Mouse (Mus musculus) heart, embryonic 15.5 days (tissue): ENCODE measurements around the gene Tjp2. TPM values are rescaled to one million over a fixed set of nuclear protein-coding genes. Genes with fewer than 3 reads are reported as not detected.
A peak's percentile ranks its signal among the peaks of the same experiment; 100 is the strongest.
"Not testable (repeated sequence)": the region's sequence is repeated elsewhere in the genome, so short reads cannot be mapped to it uniquely, and the experiment has no call there.

Experiments
- ATAC-seq: fragments of 200-750 bp; cut with Nextera tagmentation; replicated peaks from 2 replicates; pipeline ENCODE4 v1.8.0; 2017; ENCODE audit warnings: low read depth, moderate TSS enrichment; ENCODE audit not compliant: insufficient number of reproducible peaks, insufficient read depth, low FRiP score
- H3K27ac ChIP-seq: fragments of 300-500 bp; sonication (generic); 2 replicates; pipeline ENCODE4 v1.5.1; 2015; ENCODE audit warnings: mild to moderate bottlenecking, inconsistent platforms
- H3K27me3 ChIP-seq: fragments of 300-500 bp; sonication (generic); 2 replicates; pipeline ENCODE4 v1.6.1; 2015; ENCODE audit warnings: inconsistent platforms
- H3K36me3 ChIP-seq: fragments of 300-500 bp; sonication (generic); 2 replicates; pipeline ENCODE4 v1.6.1; 2015; ENCODE audit warnings: mild to moderate bottlenecking, inconsistent platforms
- H3K4me1 ChIP-seq: fragments of 300-500 bp; sonication (generic); replicated peaks from 2 replicates; pipeline ENCODE4 v1.6.1; 2015; ENCODE audit warnings: inconsistent platforms
- H3K4me2 ChIP-seq: fragments of 300-500 bp; sonication (generic); 2 replicates; pipeline ENCODE4 v1.6.1; 2015; ENCODE audit warnings: inconsistent platforms, mild to moderate bottlenecking, moderate library complexity
- H3K4me3 ChIP-seq: fragments of 300-500 bp; sonication (generic); 2 replicates; pipeline ENCODE4 v1.5.1; 2015; ENCODE audit warnings: mild to moderate bottlenecking, inconsistent platforms
- H3K9ac ChIP-seq: fragments of 300-500 bp; sonication (generic); 2 replicates; pipeline ENCODE4 v1.6.1; 2015; ENCODE audit warnings: mild to moderate bottlenecking, inconsistent platforms
- H3K9me3 ChIP-seq: fragments of 300-500 bp; sonication (generic); replicated peaks from 2 replicates; pipeline ENCODE4 v1.6.1; 2016; ENCODE audit warnings: inconsistent platforms
- WGBS: fragments of 180-500 bp; shearing (Covaris S2); methylation state at CpG from one replicate; pipeline ENCODE4 v1.1.7; 2015; ENCODE audit warnings: mixed read lengths; 5-methylcytosine and 5-hydroxymethylcytosine counted together
- polyA plus RNA-seq: library from polyadenylated mRNA; unstranded; fragments of >200 nt; fragmentation: Nextera tagmentation; extraction: Ambion mirVana; gene quantifications from 2 replicates; pipeline ENCODE4 v1.2.1, GENCODE M21; 2015

Tjp2 gene
- polyA plus RNA-seq, 1 experiment from 2014 or later, result 21.9 TPM

DNA sequence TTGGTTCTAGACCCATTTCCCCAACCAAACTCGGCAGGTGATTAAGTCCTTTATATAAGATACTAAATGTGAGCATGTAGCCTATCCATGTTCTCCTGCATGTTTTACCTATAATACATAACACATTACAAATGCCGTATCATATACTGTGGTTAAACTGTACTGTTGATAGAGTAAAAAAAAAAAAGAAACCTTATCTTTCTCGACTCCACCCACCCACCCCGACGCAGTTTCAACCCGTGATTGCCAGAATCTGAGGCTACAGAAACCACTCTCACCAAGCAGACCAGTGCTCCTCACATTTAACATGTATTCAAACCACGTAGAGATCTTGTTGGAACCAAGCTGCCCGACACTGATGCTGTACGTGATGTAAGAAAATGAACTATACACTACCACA lies 102.2 kb downstream of the Tjp2 start:
- H3K4me3 ChIP-seq, result no peak overlapping the region
- H3K9ac ChIP-seq, result no peak overlapping the region
- H3K36me3 ChIP-seq, result peaks cover 23% of the 10 kb centered on the region
- no peaks in the 10 kb centered on the region for H3K27me3 ChIP-seq
- no peak overlapping the region for H3K4me2 ChIP-seq
- H3K4me1 ChIP-seq, result peaks cover 7% of the 10 kb centered on the region; the same call in 1 of the 2 replicates
- 80% methylated on average over 9 of the region's 9 CpGs for WGBS
- no peak for ATAC-seq
- no peak overlapping the region for H3K27ac ChIP-seq
- no peaks in the 10 kb centered on the region for H3K9me3 ChIP-seq

DNA sequence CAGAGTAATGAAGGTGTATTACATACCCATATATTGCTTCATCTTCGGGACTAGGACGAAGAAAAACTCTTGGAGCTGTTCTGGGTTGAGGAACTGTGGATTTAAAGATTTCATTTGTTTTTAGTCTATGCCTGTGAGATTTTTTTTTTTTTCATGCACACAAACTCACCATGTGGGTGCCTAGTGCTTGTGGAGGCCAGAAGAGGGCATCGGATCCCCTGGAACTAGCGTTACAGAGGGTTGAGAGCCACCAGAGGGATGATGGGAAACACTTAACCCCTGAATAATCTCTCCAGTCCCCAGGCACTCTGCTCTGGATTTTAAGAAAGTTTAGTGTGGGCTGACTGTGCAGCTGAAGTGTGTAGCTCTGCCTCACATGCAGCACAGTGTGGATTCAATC lies 104.0 kb downstream of the Tjp2 start:
- whole genome bisulfite sequencing, result 72% methylated on average over 4 of the region's 4 CpGs
- ATAC-seq, result no peak
- Histone ChIP-seq H3K4me3 (no peak overlapping the region), H3K27me3 (no peaks in the 10 kb centered on the region), H3K4me1 (peaks cover 7% of the 10 kb centered on the region; the same call in 1 of the 2 replicates), H3K9ac (no peak overlapping the region), H3K36me3 (peaks cover 29% of the 10 kb centered on the region), H3K4me2 (no peak overlapping the region), H3K27ac (no peak overlapping the region), H3K9me3 (no peaks in the 10 kb centered on the region)

DNA sequence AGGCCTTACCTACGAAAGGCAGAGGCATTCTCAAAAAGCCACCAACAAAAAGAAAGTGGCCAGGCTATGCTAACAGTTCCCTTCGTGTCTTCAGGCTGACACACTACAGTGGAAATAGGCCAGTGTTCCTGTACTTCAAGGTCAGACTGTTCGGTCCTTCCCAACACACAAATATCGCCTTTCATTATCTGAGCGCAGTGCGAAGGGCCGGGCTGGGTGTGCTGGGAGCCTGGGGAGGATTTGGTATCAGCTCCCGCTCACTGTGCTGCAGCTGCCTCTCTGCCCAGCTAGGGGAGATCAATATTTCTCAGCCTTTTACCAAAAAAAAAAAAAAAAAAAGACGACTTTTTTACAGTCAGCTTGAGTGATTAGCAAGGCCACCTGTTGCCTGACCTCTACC lies 106.1 kb downstream of the Tjp2 start:
- Histone ChIP-seq H3K9ac (no peak overlapping the region), H3K4me2 (no peak overlapping the region), H3K4me1 (peaks cover 7% of the 10 kb centered on the region; the same call in 1 of the 2 replicates), H3K27me3 (no peaks in the 10 kb centered on the region), H3K36me3 (peaks cover 45% of the 10 kb centered on the region), H3K4me3 (no peak overlapping the region), H3K27ac (peak overlapping the region; percentile 64), H3K9me3 (no peaks in the 10 kb centered on the region)
- 42% methylated on average over 9 of the region's 9 CpGs for WGBS
- no peak for ATAC-seq

DNA sequence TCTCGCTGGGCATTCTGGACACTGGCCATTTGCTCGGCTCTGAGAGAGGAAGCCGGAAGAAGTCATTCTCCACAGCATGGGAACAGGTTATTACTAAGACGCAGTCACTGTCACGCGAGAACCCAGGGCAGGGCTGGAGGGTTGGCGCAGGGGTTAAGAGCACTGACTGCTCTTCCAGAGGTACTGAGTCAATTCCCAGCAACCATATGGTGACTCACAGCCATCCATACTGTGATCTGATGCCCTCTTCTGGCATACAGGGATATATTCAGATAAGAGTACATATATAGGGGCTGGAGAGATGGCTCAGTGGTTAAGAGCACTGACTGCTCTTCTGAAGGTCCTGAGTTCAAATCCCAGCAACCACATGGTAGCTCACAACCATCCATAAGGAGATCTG lies 113.2 kb downstream of the Tjp2 start:
- Histone ChIP-seq H3K9me3 (no peaks in the 10 kb centered on the region), H3K4me2 (no peak overlapping the region), H3K4me3 (no peak overlapping the region), H3K36me3 (peaks cover 75% of the 10 kb centered on the region), H3K9ac (no peak overlapping the region), H3K27ac (no peak overlapping the region), H3K4me1 (peaks cover 4% of the 10 kb centered on the region), H3K27me3 (no peaks in the 10 kb centered on the region)
- 95% methylated on average over 7 of the region's 7 CpGs for WGBS
- ATAC-seq, result no peak

DNA sequence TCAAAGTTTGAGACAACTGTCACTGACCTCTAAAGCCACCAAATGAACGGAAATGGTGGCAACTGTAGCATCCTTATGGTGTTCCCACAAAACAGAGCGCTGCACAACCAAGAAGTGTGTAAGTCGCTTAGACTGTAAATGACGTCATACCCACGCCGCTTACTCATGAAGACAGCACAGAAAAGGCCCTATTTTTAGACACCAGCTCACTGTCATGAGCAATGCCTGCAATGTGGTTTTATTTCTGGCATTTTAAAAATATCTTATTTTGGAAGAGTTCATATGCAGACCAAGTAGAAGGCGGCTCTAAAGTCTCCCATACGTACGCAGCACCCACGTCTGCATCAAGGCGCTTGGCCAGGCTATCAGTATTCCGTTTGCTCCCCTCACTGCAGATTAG lies 117.1 kb downstream of the Tjp2 start:
- H3K4me3 ChIP-seq, result no peak overlapping the region
- no peak overlapping the region for H3K4me2 ChIP-seq
- no peak overlapping the region for H3K27ac ChIP-seq
- H3K9ac ChIP-seq, result no peak overlapping the region
- peak; percentile 58; the same call in 1 of the 2 replicates for ATAC-seq
- H3K4me1 ChIP-seq, result peaks cover 9% of the 10 kb centered on the region
- H3K36me3 ChIP-seq, result peaks cover 50% of the 10 kb centered on the region
- H3K9me3 ChIP-seq, result no peaks in the 10 kb centered on the region
- no peaks in the 10 kb centered on the region for H3K27me3 ChIP-seq
- WGBS, result 51% methylated on average over 12 of the region's 12 CpGs

DNA sequence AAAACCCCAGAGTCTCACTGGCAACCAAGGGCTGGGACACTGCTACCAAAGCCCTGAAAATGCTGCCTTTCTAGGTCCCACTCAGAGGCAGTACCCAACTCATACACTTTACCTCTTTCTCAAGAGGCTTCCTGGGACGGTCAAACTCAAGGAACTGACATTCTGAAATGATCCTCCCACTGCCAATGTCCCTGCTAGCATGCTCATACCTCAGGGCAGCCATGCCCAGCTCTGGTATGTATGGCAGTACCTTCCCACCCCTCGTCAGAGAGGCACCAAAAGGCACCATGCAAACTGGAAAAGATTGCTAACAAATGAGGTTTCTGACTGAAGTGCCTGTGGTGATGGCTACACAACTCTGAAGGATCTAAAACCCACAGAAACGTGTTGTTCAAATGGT lies 121.0 kb downstream of the Tjp2 start:
- 63% methylated on average over 3 of the region's 3 CpGs for WGBS
- H3K27ac ChIP-seq, result no peak overlapping the region

DNA sequence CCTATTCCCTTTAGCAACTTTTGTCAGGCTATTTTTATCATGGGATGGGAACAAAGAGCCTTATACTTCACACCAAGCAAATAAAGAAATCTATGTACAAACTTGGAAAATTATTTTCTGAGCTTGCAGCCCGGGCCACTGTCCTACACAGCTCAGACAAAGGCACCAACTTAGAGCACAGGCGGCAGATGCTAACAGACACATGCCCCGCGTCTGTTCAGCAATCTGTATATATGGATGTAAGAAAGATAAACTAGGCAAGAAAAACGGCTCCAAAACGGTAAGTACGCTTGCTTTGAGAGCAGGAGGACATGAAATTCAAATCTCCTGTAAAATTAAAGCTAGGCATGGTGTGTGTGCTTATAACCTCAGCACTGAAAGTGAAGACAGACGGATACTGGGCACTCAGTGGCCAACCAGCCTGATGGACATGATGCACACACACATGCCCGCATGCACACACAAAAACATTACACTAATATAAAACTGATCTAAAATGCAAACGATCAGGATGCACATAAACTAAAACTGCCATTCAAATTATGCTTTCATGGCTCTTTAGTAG lies 122.2 kb downstream of the Tjp2 start:
- H3K9ac ChIP-seq, result no peak overlapping the region
- no peak overlapping the region for H3K4me3 ChIP-seq
- H3K27me3 ChIP-seq, result no peaks in the 10 kb centered on the region
- H3K4me2 ChIP-seq, result no peak overlapping the region
- H3K36me3 ChIP-seq, result peaks cover 37% of the 10 kb centered on the region
- WGBS, result 91% methylated on average over 10 of the region's 10 CpGs
- ATAC-seq, result no peak
- H3K27ac ChIP-seq, result no peak overlapping the region
- no peaks in the 10 kb centered on the region for H3K9me3 ChIP-seq
- H3K4me1 ChIP-seq, result peaks cover 9% of the 10 kb centered on the region

More for the DNA sequence above, 121.0 kb downstream of the Tjp2 start:
- H3K9me3 ChIP-seq, result no peaks in the 10 kb centered on the region
- no peaks in the 10 kb centered on the region for H3K27me3 ChIP-seq
- ATAC-seq, result no peak
- H3K4me3 ChIP-seq, result no peak overlapping the region
- peaks cover 9% of the 10 kb centered on the region for H3K4me1 ChIP-seq
- H3K4me2 ChIP-seq, result no peak overlapping the region
- H3K36me3 ChIP-seq, result peaks cover 40% of the 10 kb centered on the region
- no peak overlapping the region for H3K9ac ChIP-seq

DNA sequence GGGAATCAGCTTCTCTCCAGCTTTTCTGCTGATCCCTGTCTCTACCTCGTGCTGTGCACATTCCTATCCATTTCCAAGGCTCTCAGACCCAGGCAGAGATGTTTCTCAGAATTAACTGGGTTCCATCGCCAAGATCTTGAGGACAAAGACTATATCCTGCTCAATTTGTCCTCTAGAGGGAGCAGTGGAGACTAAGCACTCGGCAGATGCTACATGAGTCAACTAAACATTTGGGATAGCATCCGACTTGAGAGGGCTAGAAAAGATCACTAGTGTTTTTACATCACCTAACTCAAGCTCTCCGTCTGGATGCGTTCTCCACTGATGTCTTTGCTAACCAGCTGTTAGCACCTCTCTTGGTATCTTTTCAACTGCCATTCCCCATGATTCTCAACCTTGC lies 123.6 kb downstream of the Tjp2 start:
- Histone ChIP-seq H3K9me3 (no peaks in the 10 kb centered on the region), H3K27me3 (no peaks in the 10 kb centered on the region), H3K9ac (no peak overlapping the region), H3K27ac (no peak overlapping the region), H3K4me2 (no peak overlapping the region), H3K36me3 (peaks cover 48% of the 10 kb centered on the region), H3K4me1 (peaks cover 7% of the 10 kb centered on the region; the same call in 1 of the 2 replicates), H3K4me3 (no peak overlapping the region)
- ATAC-seq, result no peak
- 72% methylated on average over 6 of the region's 6 CpGs for WGBS

DNA sequence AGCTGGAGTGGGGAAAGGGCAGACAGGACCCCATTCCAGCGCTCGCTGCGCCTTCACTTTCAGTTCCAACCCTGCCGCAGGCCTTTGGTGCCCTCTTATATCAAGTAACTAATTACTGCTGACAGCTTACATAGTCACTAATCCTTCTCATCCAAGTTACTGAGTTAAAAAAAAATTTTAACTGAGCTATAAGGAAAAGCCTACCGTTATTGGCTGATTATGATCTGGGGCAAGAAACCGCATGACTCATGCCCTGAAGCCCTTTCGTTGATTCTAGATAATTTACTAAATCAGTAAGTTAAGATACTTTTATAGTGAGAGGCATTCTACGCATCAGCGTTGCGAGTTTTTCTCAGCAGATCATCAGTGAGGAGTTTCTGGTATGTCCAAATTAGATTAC lies 126.1 kb downstream of the Tjp2 start:
- Histone ChIP-seq H3K27me3 (no peaks in the 10 kb centered on the region), H3K9me3 (no peaks in the 10 kb centered on the region), H3K4me3 (no peak overlapping the region), H3K9ac (no peak overlapping the region), H3K27ac (no peak overlapping the region), H3K4me1 (peaks cover 3% of the 10 kb centered on the region; the same call in 1 of the 2 replicates), H3K36me3 (peaks cover 70% of the 10 kb centered on the region), H3K4me2 (no peak overlapping the region)
- WGBS, result 83% methylated on average over 10 of the region's 10 CpGs
- ATAC-seq, result no peak

DNA sequence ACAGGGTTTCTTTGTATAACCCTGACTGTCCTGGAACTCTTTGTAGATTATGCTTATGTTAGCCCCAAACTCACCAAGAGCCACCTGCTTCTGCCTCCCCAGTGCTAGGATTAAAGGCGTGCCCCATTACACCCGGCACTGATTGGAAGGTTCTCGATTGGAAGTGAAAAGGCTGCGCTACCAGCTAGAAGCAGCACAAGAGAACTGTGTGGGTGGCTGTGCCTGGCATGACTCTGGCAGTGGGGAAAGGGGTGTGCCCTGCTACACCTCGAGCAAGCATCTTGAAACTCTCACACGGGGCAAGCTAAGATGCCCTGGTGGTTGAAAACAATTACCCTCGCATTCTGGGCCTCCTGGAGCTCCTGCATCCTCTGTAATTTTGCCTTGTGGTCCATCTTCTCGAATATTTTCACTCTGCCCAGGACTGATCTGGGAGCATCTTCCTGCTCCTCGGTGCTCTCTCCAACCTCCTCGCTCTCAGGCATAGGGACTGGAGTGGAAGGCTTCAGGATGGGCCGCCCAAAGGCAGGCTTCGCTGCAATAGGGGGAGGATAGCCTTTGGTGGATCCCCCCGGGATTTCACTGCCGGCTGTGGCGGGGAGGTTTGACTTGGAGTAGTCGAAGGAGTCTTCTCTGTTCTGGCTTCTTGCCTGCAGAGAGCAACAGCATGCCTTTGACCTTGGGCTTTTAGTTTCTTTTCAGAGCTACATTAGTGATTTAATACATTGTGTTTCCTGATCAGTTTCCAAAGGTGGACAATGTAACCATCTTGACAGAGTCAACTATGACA lies 127.0 kb downstream of the Tjp2 start:
- no peaks in the 10 kb centered on the region for H3K27me3 ChIP-seq
- peaks cover 72% of the 10 kb centered on the region for H3K36me3 ChIP-seq
- ATAC-seq, result no peak
- H3K27ac ChIP-seq, result no peak overlapping the region
- no peaks in the 10 kb centered on the region for H3K9me3 ChIP-seq
- peaks cover 2% of the 10 kb centered on the region; the same call in 1 of the 2 replicates for H3K4me1 ChIP-seq
- H3K9ac ChIP-seq, result no peak overlapping the region
- no peak overlapping the region for H3K4me2 ChIP-seq
- H3K4me3 ChIP-seq, result no peak overlapping the region
- 83% methylated on average over 16 of the region's 16 CpGs for WGBS

DNA sequence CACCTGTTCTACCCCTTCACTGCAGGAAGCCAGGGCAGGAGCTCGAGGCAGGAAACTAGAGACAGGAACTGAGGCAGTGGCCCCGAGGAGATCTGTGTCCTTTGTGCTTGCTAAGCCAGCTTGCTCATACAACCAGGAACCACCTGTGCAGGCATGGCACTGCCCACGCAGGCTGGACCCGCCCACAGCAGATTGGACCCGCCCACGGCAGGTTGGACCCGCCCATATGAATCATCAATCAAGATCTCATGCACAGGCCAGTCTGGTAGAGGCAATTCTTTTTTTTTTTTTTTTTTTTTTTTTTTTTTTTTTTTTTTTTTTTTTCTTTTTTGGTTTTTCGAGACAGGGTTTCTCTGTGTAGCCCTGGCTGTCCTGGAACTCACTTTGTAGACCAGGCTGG lies 132.8 kb downstream of the Tjp2 start:
- not testable (repeated sequence) for H3K4me2 ChIP-seq, H3K27me3 ChIP-seq, H3K9ac ChIP-seq, ATAC-seq, H3K9me3 ChIP-seq, H3K27ac ChIP-seq, H3K4me1 ChIP-seq, H3K4me3 ChIP-seq
- 61% methylated on average over 8 of the region's 8 CpGs for WGBS
- peaks cover 34% of the 10 kb centered on the region for H3K36me3 ChIP-seq

DNA sequence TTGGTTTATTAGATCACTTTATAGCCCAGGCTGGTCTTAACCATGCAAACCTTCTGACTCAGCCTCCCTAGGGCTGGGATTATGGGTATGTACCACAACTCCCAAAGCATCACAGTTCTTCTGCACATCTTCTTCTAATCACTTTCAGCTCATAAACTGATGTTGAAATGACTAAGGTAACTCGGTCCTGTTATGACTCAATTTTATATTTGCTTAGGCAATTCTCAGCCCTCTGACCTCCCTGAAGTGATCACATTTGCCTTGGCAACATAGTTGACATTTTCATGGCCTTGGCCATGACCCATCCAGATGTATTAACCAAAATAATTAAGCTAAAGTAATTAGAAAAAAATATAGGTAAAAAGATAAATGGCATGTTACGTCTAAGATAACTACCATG lies 134.5 kb downstream of the Tjp2 start:
- no peaks in the 10 kb centered on the region for H3K9me3 ChIP-seq
- H3K4me2 ChIP-seq, result no peak overlapping the region
- no peak overlapping the region for H3K9ac ChIP-seq
- H3K4me3 ChIP-seq, result no peak overlapping the region
- H3K36me3 ChIP-seq, result peaks cover 18% of the 10 kb centered on the region
- H3K4me1 ChIP-seq, result no peaks in the 10 kb centered on the region
- H3K27me3 ChIP-seq, result no peaks in the 10 kb centered on the region
- no peak for ATAC-seq
- H3K27ac ChIP-seq, result no peak overlapping the region
- 76% methylated on average over 2 of the region's 2 CpGs for WGBS
